Mouse (Mus musculus): Measurements from ENCODE around the gene Vmn1r167. TPM values are rescaled to one million over a fixed set of nuclear protein-coding genes. Genes with fewer than 3 reads are reported as not detected.
"Not testable (repeated sequence)": the region's sequence is repeated elsewhere in the genome, so short reads cannot be mapped to it uniquely, and the experiment has no call there.

Vmn1r167 gene
- not detected for total RNA-seq (2021)
- long read RNA-seq, experiment 1, result 0 reads
- long read RNA-seq, experiment 2, result 0 reads

DNA sequence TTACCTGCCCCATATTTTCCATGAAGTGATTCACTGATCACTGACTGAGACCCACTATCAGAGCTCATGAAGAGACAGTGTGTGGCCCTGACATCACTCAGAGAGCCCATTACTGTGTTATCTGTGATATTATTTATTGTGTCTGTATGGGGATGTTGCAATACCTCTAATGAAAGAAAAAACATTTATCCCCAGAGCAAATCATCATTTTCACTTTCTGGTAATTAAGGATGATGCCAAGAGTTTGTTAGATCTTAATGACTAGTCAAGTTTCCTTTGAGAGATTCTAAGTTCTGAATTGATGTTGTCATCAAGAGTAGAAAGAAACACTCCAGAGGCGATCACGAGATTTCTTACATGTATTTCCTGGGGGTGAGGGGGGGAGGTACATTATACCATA is at the start of gene Vmn1r167:
Gene Vmn1r167 (minus strand): TSS at position 101 of the 400 bp plus-strand sequence.
- intact Hi-C loops (cut with DNase I); H3K4me3 ChIP-seq: not testable (repeated sequence)

GRCm38 (mm10) chr7:23539432-23539831 is 32.4 kb upstream of the Vmn1r167 start, which contains the start of gene Vmn1r168:
Gene Vmn1r168 (plus strand): TSS chr7:23539732.
- intact Hi-C loops (cut with DNase I); H3K27ac ChIP-seq; H3K4me3 ChIP-seq; DNase-seq (ENCODE audit: extremely low spot score in 1 of 2, low spot score in 2 of 2): not testable (repeated sequence)

More for the DNA sequence above, at the start of gene Vmn1r167:
- not testable (repeated sequence) for H3K27ac ChIP-seq; DNase-seq (ENCODE audit: extremely low spot score in 1 of 2, low spot score in 2 of 2)

- intact Hi-C loops (cut with DNase I); DNase-seq (ENCODE audit: extremely low spot score in 1 of 2, low spot score in 2 of 2); H3K27ac ChIP-seq; H3K4me3 ChIP-seq: not testable (repeated sequence)
Observed at GRCm38 (mm10) chr7:23472886-23473285, 34.1 kb downstream of the Vmn1r167 start.

GRCm38 (mm10) chr7:23470832-23471231 is 36.2 kb downstream of the Vmn1r167 start:
- H3K27ac ChIP-seq; intact Hi-C loops (cut with DNase I); DNase-seq (ENCODE audit: extremely low spot score in 1 of 2, low spot score in 2 of 2); H3K4me3 ChIP-seq: not testable (repeated sequence)

DNA sequence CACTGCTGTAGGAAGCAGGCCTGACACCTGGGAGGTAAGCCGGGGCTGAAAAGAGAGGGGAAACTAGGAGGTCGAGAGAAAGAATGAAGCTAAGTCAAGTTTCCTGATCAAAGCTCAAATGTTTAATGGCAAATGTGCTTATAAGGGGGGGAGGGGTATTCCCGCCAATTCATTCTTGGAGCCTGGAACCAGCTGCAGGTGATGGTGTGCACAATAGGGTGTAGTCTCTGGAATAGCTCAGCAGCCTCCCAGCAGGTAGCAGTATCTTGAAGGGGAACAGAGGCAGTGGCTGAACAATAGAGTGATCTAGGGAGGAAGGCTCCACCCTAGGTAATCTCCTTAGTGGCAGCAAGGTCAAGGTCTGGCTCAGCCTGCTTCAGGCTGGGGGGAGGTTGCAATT is 36.8 kb downstream of the Vmn1r167 start:
- DNase-seq (ENCODE audit: extremely low spot score in 1 of 2, low spot score in 2 of 2); H3K27ac ChIP-seq; intact Hi-C loops (cut with DNase I); H3K4me3 ChIP-seq: not testable (repeated sequence)

Other genes with a start within 250 kb of the Vmn1r167 start
- not detected for gene Gm6902, start 228.3 kb downstream of the Vmn1r167 start, total RNA-seq (2021)
- not detected for gene Nlrp4e, start 206.0 kb downstream of the Vmn1r167 start, total RNA-seq (2021)
- not detected for gene Nlrp5, start 121.3 kb downstream of the Vmn1r167 start, total RNA-seq (2021)
- not detected for gene Vmn1r168, start 32.5 kb upstream of the Vmn1r167 start, total RNA-seq (2021)
- not detected for gene Vmn1r169, start 68.3 kb upstream of the Vmn1r167 start, total RNA-seq (2021)
- gene Vmn1r170, start 99.0 kb upstream of the Vmn1r167 start, total RNA-seq (2021), result not detected
- gene Vmn1r171, start 123.5 kb upstream of the Vmn1r167 start, total RNA-seq (2021), result not detected
- gene Vmn1r172, start 151.1 kb upstream of the Vmn1r167 start, total RNA-seq (2021), result not detected
- gene Vmn1r173, start 193.5 kb upstream of the Vmn1r167 start, total RNA-seq (2021), result not detected
- not detected for gene Vmn1r174, start 245.1 kb upstream of the Vmn1r167 start, total RNA-seq (2021)

Data from left cerebral cortex, adult 2 months (tissue).